Mouse (Mus musculus): ENCODE measurements around the gene Mcf2l. TPM values are rescaled to one million over a fixed set of nuclear protein-coding genes. Genes with fewer than 3 reads are reported as not detected.

Mcf2l gene
- polyA plus RNA-seq, 1 experiment from 2014 or later, result 24.9 TPM

DNA sequence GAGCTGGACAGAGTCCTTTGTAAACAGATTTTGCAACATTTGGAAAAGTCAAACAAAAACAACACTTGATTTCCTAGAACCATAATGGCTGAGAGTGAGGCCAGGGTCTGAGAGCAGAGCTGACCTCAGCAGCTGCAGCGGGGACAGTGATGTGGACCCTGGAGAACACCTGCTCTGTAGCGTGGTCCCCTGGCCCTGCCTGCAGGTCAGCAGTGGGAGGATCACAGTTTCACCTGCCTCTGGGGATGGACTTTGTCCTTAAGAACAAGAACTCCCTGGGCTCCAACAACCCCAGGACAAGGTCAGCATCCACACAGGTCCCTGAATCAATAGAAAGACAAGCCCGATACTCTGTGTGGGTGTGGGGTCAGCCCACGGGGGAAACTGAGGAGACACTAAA is 183.7 kb downstream of the Mcf2l start:
- H3K36me3 ChIP-seq, result no peaks in the 10 kb centered on the region
- H3K9ac ChIP-seq, result no peak overlapping the region
- no peak overlapping the region for H3K4me3 ChIP-seq
- WGBS, result 82% methylated on average over 4 of the region's 4 CpGs
- no peak overlapping the region for H3K27ac ChIP-seq
- no peak for ATAC-seq (ENCODE audit: insufficient number of reproducible peaks, insufficient read depth, low FRiP score, low TSS enrichment)
- 0 out of 2 replicates have a peak, but pooled peaks cover 5% of the 10 kb centered on the region for H3K4me1 ChIP-seq
- H3K27me3 ChIP-seq, result no peaks in the 10 kb centered on the region
- H3K4me2 ChIP-seq (replicated peaks), result no peak overlapping the region
- H3K9me3 ChIP-seq, result no peaks in the 10 kb centered on the region

DNA sequence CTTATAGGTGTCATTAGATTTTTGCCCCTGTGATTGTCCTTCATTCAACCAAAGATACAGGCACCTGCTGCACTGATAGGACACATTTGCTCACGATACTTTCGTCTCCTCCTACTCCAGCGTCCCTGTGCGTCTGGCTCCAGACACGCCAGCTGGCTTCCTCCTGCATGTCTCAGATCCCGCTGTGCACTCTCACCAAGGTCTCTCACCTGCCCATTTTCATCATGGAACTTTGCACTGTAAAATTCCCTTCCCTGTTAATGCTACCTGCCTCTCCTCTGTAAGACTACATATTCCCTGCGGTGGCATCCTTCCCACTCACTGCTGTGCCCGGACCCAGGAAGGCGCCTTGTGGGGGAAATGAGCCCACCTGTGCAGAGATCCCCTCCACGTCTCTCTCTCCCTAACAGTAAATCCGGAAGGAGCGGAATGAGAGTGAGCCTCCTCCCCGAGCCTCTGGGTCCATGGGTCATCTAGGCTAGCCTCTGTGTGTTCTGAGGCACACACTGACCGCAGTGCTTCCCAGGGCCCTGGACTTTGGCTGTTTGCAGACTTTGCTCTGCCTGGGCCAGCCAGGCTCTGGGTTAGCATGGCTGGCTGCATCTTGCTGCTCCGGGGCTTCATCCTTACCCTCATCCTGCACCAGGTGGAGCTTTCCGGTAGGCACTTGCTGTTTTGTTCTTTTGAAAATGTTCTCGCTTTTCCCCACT is 187.0 kb downstream of the Mcf2l start, which contains the start of gene Proz:
Gene Proz, plus strand, starts transcription at position 474 of the 710 bp plus-strand sequence.
- Histone ChIP-seq H3K4me2 (replicated peaks) (no peak within 1 kb of the TSS), H3K9ac (no peak within 1 kb of the TSS), H3K9me3 (no peaks in the 10 kb centered on the region), H3K27ac (no peak within 1 kb of the TSS), H3K4me3 (no peak within 1 kb of the TSS), H3K36me3 (no peaks in the 10 kb centered on the region), H3K4me1 (peaks cover 5% of the 10 kb centered on the region; the same call in 1 of the 2 replicates), H3K27me3 (no peaks in the 10 kb centered on the region)
- no peak for ATAC-seq (ENCODE audit: insufficient number of reproducible peaks, insufficient read depth, low FRiP score, low TSS enrichment)
- 80% methylated on average over 17 of the region's 17 CpGs for WGBS

DNA sequence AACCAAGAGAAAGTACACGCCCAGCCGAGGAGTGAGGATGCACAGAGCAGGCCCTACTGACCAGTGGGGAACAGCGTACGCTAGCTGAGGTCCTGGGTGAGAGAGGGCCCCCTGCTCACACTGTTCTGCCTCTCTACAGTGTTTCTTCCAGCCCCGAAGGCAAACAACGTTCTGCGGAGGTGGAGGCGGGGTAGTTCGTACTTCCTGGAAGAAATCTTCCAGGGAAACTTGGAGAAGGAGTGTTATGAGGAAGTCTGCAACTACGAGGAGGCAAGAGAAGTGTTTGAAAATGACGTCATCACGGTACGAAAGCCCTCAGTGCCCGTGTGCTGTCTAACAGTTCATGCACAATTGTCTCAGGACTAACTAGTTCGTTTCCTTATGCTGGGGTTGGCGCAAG is 189.5 kb downstream of the Mcf2l start:
- Histone ChIP-seq H3K4me1 (no peaks in the 10 kb centered on the region; the same call in 1 of the 2 replicates), H3K27ac (no peak overlapping the region), H3K4me2 (replicated peaks) (no peak overlapping the region), H3K9me3 (no peaks in the 10 kb centered on the region), H3K9ac (no peak overlapping the region), H3K27me3 (no peaks in the 10 kb centered on the region), H3K4me3 (no peak overlapping the region), H3K36me3 (no peaks in the 10 kb centered on the region)
- WGBS, result 65% methylated on average over 16 of the region's 16 CpGs
- ATAC-seq (ENCODE audit: insufficient number of reproducible peaks, insufficient read depth, low FRiP score, low TSS enrichment), result no peak

Small RNAs within 50 kb of the gene (microRNA-seq; reads per million reads assigned to microRNA genes)
- not detected for gene Gm38671

Other genes starting within 250 kb of the Mcf2l start
- 46.2 and 47.7 TPM in 2 replicates for gene Tubgcp3, start 201.6 kb upstream of the Mcf2l start, polyA plus RNA-seq (2016; fragmentation: Nextera tagmentation; extraction: Ambion mirVana)
- gene Atp11a, start 116.8 kb upstream of the Mcf2l start, polyA plus RNA-seq (2016; fragmentation: Nextera tagmentation; extraction: Ambion mirVana), result 22.5 and 26.3 TPM in 2 replicates
- gene F7, start 152.2 kb downstream of the Mcf2l start, polyA plus RNA-seq (2016; fragmentation: Nextera tagmentation; extraction: Ambion mirVana), result not detected in 2 replicates
- gene F10, start 163.5 kb downstream of the Mcf2l start, polyA plus RNA-seq (2016; fragmentation: Nextera tagmentation; extraction: Ambion mirVana), result 0.37 and 0.78 TPM in 2 replicates
- 0.33 and 0.45 TPM in 2 replicates for gene Proz, start 187.1 kb downstream of the Mcf2l start, polyA plus RNA-seq (2016; fragmentation: Nextera tagmentation; extraction: Ambion mirVana)
- gene Pcid2, start 231.7 kb downstream of the Mcf2l start, polyA plus RNA-seq (2016; fragmentation: Nextera tagmentation; extraction: Ambion mirVana), result 52.9 and 53.2 TPM in 2 replicates
- 108 and 109 TPM in 2 replicates for gene Cul4a, start 231.8 kb downstream of the Mcf2l start, polyA plus RNA-seq (2016; fragmentation: Nextera tagmentation; extraction: Ambion mirVana)